Mouse (Mus musculus): ENCODE measurements around the gene Hexdc. TPM values are rescaled to one million over a fixed set of nuclear protein-coding genes. Genes with fewer than 3 reads are reported as not detected.

Hexdc gene
- polyA plus RNA-seq, 1 experiment from 2014 or later, result 23.2 TPM

- H3K4me3 ChIP-seq (replicated peaks; ENCODE audit: low read length), result no peak overlapping the region
- 95% methylated on average over 11 of the region's 11 CpGs for WGBS
- no peaks in the 10 kb centered on the region for H3K27me3 ChIP-seq (ENCODE audit: control insufficient read depth, insufficient read depth, low read length)
- no peak overlapping the region for H3K27ac ChIP-seq
- H3K36me3 ChIP-seq (replicated peaks; ENCODE audit: control insufficient read depth, insufficient read depth), result peaks cover 83% of the 10 kb centered on the region
- H3K9me3 ChIP-seq (ENCODE audit: control insufficient read depth, low read length), result no peaks in the 10 kb centered on the region
- no peak overlapping the region for H3K9ac ChIP-seq
- ATAC-seq (ENCODE audit: low FRiP score) (no peak), DNase-seq (ENCODE audit: low spot score) (no peak)
- H3K4me2 ChIP-seq (replicated peaks), result no peak overlapping the region
- H3K4me1 ChIP-seq (replicated peaks; ENCODE audit: control insufficient read depth, insufficient read depth, low read length), result no peaks in the 10 kb centered on the region
Observed at GRCm38 (mm10) chr11:121219776-121220175, 15.5 kb downstream of the Hexdc start.

GRCm38 (mm10) chr11:121220771-121221170, 16.5 kb downstream of the Hexdc start:
- DNase-seq (ENCODE audit: low spot score) (no peak), ATAC-seq (ENCODE audit: low FRiP score) (no peak)
- Histone ChIP-seq H3K27me3 (ENCODE audit: control insufficient read depth, insufficient read depth, low read length) (no peaks in the 10 kb centered on the region), H3K9me3 (ENCODE audit: control insufficient read depth, low read length) (no peaks in the 10 kb centered on the region), H3K4me3 (replicated peaks; ENCODE audit: low read length) (no peak overlapping the region), H3K4me1 (replicated peaks; ENCODE audit: control insufficient read depth, insufficient read depth, low read length) (no peaks in the 10 kb centered on the region), H3K4me2 (replicated peaks) (no peak overlapping the region), H3K36me3 (replicated peaks; ENCODE audit: control insufficient read depth, insufficient read depth) (peaks cover 91% of the 10 kb centered on the region), H3K27ac (no peak overlapping the region), H3K9ac (no peak overlapping the region)
- WGBS, result 93% methylated on average over 5 of the region's 5 CpGs

- Histone ChIP-seq H3K4me2 (replicated peaks) (no peak overlapping the region), H3K27ac (no peak overlapping the region), H3K36me3 (replicated peaks; ENCODE audit: control insufficient read depth, insufficient read depth) (peaks cover 89% of the 10 kb centered on the region), H3K9me3 (ENCODE audit: control insufficient read depth, low read length) (no peaks in the 10 kb centered on the region), H3K9ac (no peak overlapping the region), H3K4me1 (replicated peaks; ENCODE audit: control insufficient read depth, insufficient read depth, low read length) (no peaks in the 10 kb centered on the region), H3K4me3 (replicated peaks; ENCODE audit: low read length) (no peak overlapping the region), H3K27me3 (ENCODE audit: control insufficient read depth, insufficient read depth, low read length) (no peaks in the 10 kb centered on the region)
- WGBS, result 92% methylated on average over 6 of the region's 6 CpGs
- no peak for ATAC-seq (ENCODE audit: low FRiP score)
- no peak for DNase-seq (ENCODE audit: low spot score)
Observed at GRCm38 (mm10) chr11:121221321-121222010, 17.2 kb downstream of the Hexdc start.

- Histone ChIP-seq H3K4me3 (replicated peaks; ENCODE audit: low read length) (peak overlapping the region; percentile 56), H3K9me3 (ENCODE audit: control insufficient read depth, low read length) (no peaks in the 10 kb centered on the region), H3K36me3 (replicated peaks; ENCODE audit: control insufficient read depth, insufficient read depth) (peaks cover 28% of the 10 kb centered on the region), H3K4me2 (replicated peaks) (peak overlapping the region; percentile 78), H3K27ac (peak overlapping the region; percentile 47; the same call in 1 of the 2 replicates), H3K27me3 (ENCODE audit: control insufficient read depth, insufficient read depth, low read length) (no peaks in the 10 kb centered on the region), H3K4me1 (replicated peaks; ENCODE audit: control insufficient read depth, insufficient read depth, low read length) (peaks cover 18% of the 10 kb centered on the region), H3K9ac (peak overlapping the region; percentile 70)
- DNase-seq (ENCODE audit: low spot score), result no peak
- WGBS, result 28% methylated on average over 21 of the region's 21 CpGs
- ATAC-seq (ENCODE audit: low FRiP score), result no peak; the same call in 1 of the 2 replicates
Observed at GRCm38 (mm10) chr11:121228129-121229017, 24.1 kb downstream of the Hexdc start.

GRCm38 (mm10) chr11:121229018-121229439, 24.8 kb downstream of the Hexdc start, which contains the start of gene Cybc1:
Gene Cybc1, minus strand, starts transcription at chr11:121229322.
- peak; percentile 78 for DNase-seq (ENCODE audit: low spot score)
- WGBS, result under 1% methylated on average over 23 of the region's 23 CpGs
- ATAC-seq (ENCODE audit: low FRiP score), result peak; percentile 87
- H3K27me3 ChIP-seq (ENCODE audit: control insufficient read depth, insufficient read depth, low read length), result no peaks in the 10 kb centered on the region
- peak within 1 kb of the TSS; percentile 47 for H3K27ac ChIP-seq
- H3K4me1 ChIP-seq (replicated peaks; ENCODE audit: control insufficient read depth, insufficient read depth, low read length), result peaks cover 18% of the 10 kb centered on the region
- peak within 1 kb of the TSS; percentile 56 for H3K4me3 ChIP-seq (replicated peaks; ENCODE audit: low read length)
- peaks cover 22% of the 10 kb centered on the region for H3K36me3 ChIP-seq (replicated peaks; ENCODE audit: control insufficient read depth, insufficient read depth)
- H3K9ac ChIP-seq, result peak within 1 kb of the TSS; percentile 70
- H3K4me2 ChIP-seq (replicated peaks), result peak within 1 kb of the TSS; percentile 78
- H3K9me3 ChIP-seq (ENCODE audit: control insufficient read depth, low read length), result no peaks in the 10 kb centered on the region

- H3K9me3 ChIP-seq (ENCODE audit: control insufficient read depth, low read length), result no peaks in the 10 kb centered on the region
- DNase-seq (ENCODE audit: low spot score) (no peak), ATAC-seq (ENCODE audit: low FRiP score) (no peak)
- 80% methylated on average over 4 of the region's 4 CpGs for WGBS
- H3K9ac ChIP-seq, result no peak overlapping the region
- H3K4me1 ChIP-seq (replicated peaks; ENCODE audit: control insufficient read depth, insufficient read depth, low read length), result peaks cover 25% of the 10 kb centered on the region
- no peaks in the 10 kb centered on the region for H3K27me3 ChIP-seq (ENCODE audit: control insufficient read depth, insufficient read depth, low read length)
- H3K4me2 ChIP-seq (replicated peaks), result no peak overlapping the region
- H3K27ac ChIP-seq, result no peak overlapping the region
- peaks cover under 1% of the 10 kb centered on the region; the same call in 1 of the 2 replicates for H3K36me3 ChIP-seq (replicated peaks; ENCODE audit: control insufficient read depth, insufficient read depth)
- no peak overlapping the region for H3K4me3 ChIP-seq (replicated peaks; ENCODE audit: low read length)
Observed at GRCm38 (mm10) chr11:121231191-121231590, 27.0 kb downstream of the Hexdc start.

- ATAC-seq (ENCODE audit: low FRiP score) (no peak), DNase-seq (ENCODE audit: low spot score) (no peak)
- Histone ChIP-seq H3K9me3 (ENCODE audit: control insufficient read depth, low read length) (no peaks in the 10 kb centered on the region), H3K4me1 (replicated peaks; ENCODE audit: control insufficient read depth, insufficient read depth, low read length) (peaks cover 27% of the 10 kb centered on the region), H3K4me2 (replicated peaks) (no peak overlapping the region), H3K36me3 (replicated peaks; ENCODE audit: control insufficient read depth, insufficient read depth) (no peaks in the 10 kb centered on the region; the same call in 1 of the 2 replicates), H3K9ac (no peak overlapping the region), H3K27me3 (ENCODE audit: control insufficient read depth, insufficient read depth, low read length) (no peaks in the 10 kb centered on the region), H3K27ac (no peak overlapping the region), H3K4me3 (replicated peaks; ENCODE audit: low read length) (no peak overlapping the region)
- 59% methylated on average over 4 of the region's 4 CpGs for WGBS
Observed at GRCm38 (mm10) chr11:121231628-121232291, 27.5 kb downstream of the Hexdc start.

- 47% methylated on average over 4 of the region's 4 CpGs for WGBS
- DNase-seq (ENCODE audit: low spot score), result no peak
Observed at GRCm38 (mm10) chr11:121232706-121233105, 28.5 kb downstream of the Hexdc start.

More at GRCm38 (mm10) chr11:121232706-121233105, 28.5 kb downstream of the Hexdc start:
- no peak overlapping the region for H3K4me2 ChIP-seq (replicated peaks)
- no peaks in the 10 kb centered on the region for H3K9me3 ChIP-seq (ENCODE audit: control insufficient read depth, low read length)
- no peak for ATAC-seq (ENCODE audit: low FRiP score)
- H3K4me1 ChIP-seq (replicated peaks; ENCODE audit: control insufficient read depth, insufficient read depth, low read length), result peaks cover 25% of the 10 kb centered on the region
- no peak overlapping the region for H3K4me3 ChIP-seq (replicated peaks; ENCODE audit: low read length)
- H3K9ac ChIP-seq, result no peak overlapping the region
- H3K27me3 ChIP-seq (ENCODE audit: control insufficient read depth, insufficient read depth, low read length), result no peaks in the 10 kb centered on the region
- no peak overlapping the region for H3K27ac ChIP-seq
- no peaks in the 10 kb centered on the region for H3K36me3 ChIP-seq (replicated peaks; ENCODE audit: control insufficient read depth, insufficient read depth)
